Mouse (Mus musculus): ENCODE results near the gene Apoc3.

Apoc3 gene

DNA sequence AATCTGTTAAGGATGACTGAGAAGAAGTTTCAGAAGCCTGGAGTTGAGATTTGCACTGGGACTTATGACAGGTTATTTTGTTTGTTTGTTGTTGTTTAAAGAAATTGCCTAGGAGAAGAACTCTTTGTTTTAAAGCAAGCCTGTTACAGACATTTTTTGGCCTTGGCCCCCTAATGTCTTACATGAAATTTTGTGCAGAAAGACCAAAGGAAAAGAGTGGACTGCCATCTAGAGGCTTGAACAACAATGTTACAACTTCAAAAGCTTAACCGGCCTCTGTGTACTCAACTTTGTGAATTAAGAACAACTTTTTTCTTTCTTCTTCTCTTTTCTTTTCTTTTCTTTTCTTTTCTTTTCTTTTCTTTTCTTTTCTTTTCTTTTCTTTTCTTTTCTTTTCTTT, 43.8 kb downstream of the Apoc3 start:
- peak; percentile 70 for DNase-seq

DNA sequence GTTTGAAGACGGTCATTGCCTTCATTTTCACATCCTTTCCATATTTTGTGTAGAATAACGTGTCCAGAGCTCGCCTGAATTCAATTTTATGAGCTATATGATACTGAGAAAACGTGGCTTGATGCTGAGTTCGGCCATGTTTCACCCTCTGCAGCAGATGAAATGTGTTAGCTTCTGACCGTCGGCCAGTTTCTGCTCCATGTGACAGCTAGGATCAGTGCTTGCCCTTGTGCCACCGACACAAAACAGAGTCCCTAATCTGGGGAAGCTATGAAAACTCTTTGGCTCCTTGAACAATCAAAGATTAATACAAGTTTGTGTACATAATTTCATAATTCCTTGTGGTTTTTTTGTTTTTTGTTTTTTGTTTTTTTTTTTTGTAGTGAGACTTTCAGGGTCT, 44.2 kb downstream of the Apoc3 start:
- no peak for DNase-seq

DNA sequence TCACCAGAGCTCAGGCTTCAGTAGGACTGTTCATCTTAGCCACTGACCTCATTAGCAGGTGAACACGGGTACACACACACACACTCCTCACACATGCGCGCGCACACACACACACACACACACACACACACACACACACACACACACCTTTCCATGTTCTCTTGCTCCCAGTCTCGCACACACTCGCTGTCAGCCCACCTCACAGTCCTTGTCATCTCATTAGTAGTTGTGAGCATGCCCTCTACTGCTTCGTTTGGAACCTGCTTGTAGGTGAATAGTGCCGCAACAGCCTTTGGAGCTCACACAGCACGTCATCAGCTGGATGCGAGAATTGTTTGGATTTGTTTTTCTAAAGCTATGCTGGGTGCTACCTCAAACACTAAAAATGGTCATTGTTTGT, 46.1 kb downstream of the Apoc3 start:
- no peak for DNase-seq

DNA sequence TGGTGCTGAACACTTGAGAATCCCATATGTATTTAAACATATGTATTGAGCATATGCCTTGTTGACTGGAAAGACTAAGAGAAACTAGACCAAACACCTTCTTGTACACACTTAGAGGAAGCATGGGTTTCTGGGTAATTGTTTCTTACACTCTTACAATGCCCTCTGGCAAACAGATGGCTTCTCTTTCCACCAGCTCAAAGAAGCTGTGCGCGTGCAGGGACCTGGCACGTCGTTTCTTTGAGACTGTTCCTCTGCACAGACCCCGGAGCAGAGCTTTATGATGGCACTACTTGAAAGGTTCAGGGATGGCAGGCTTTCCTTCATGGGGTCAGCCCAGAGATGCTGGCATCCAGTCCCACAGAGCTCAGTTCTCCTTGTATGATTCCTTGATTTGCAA, 46.5 kb downstream of the Apoc3 start:
- DNase-seq = no peak

DNA sequence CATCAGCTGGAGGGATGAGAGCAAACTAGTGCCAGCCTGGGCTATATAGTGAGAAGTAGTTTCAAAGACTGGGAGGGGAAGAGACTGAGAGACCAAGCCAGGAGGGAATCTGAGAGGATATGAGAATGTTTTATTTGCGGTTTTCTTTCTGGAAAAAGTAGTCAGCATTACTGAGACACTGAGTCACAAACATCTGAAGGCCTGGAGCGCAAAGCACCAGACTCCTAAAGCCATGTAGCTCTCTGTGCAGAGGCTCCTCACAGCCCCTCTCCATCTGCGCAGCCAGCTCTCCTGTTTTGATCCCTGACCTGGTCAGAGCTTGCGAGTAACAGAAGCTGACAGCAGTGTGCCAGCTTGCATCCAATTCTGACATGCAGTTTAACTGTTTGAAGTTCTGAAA, 47.1 kb downstream of the Apoc3 start:
- no peak for DNase-seq

DNA sequence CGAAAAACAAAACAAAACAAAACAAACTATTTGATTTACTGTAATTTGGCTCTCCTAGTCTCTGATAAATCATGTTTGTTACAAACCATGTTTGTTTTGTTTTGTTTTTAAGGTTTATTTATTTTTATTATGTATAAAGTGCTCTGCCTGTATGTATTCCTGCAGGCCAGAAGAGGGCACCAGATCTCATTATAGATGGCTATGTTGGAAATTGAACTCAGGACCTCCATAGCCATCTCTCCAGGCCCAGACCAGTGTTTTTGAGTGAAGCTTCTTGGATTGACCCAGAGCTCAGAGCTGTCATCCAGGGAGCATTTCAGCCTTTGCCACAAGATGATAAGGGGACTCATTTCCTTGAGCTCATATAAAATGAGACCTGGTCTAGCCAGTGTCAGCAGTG, 49.0 kb downstream of the Apoc3 start:
- DNase-seq = no peak

DNA sequence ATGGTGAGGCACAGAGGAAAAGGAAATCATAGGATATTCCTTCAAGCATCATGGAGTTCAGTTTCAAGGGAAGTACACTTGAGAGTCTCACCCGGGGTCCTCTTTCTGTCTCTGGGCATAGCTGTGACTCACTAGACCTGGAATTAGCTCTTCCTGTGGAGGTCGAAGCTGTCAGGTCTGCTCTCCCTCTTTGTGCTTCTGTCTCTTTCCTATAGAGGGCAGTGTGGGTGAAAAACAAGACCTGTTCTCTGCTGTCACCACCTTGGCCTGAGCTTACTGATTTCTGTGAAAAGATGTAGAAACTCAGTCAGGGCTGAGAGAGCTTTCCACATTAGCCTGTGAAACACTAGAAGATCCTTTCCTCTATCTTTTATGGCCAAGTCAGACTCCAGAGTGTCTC, 50.2 kb downstream of the Apoc3 start:
- DNase-seq = peak; percentile 78

DNA sequence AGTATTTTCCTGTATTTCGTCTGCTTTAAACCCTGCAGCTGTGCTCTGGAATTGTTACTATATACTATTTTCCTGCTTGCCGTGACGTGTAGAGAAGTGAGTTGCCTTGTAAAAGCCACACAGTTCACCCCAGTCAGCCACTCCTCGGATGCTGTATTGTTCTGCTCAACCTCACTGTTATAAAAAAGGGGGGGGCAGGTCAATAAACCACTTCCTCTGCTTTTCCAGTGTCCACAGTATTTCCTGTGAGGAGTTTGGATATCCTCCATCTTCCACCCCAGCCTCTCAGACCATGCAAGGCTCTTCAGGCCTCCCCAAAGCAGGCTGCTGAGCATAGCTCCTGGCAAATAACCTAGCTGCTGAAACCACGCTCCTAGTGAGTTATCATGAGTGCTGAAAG, 50.9 kb downstream of the Apoc3 start:
- no peak for DNase-seq
